Comparison of ENCODE assay signal across 22 mouse cellular contexts in the genomic region with DNA sequence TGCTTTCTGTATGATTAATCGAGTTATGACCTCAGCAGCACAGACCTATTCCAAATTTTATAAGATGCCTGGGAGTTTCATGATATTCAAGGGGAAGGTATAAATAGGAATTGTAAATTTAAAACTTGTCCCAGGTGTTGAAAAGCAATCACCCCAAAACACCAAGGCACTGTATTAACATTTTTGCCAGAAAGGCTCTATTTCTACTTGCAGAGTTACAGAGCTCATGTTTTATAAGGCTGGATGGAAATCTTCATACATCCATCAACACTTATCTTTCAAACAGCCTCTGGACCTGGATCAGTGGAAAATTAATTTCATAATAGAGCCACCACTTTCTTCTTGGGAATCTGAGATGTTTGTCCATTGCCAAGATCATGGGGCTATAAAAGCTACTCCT.
DNase-seq lines count a peak whose midpoint lies in the region; ATAC-seq and TF ChIP-seq lines count a peak whose summit lies in the region.
"Had no signal": no experiment of that assay in that cellular context is flagged by ENCODE, and none has a peak within 500 bp of the region (broad histone marks: within the 10 kb centered on the region; RNA-seq: fewer than 3 reads in every experiment).

No protein-coding gene starts in this region.

- H3K4me3 ChIP-seq in limb, embryonic 13.5 days, result no peak overlapping the region
- H3K4me3 ChIP-seq in limb, embryonic 10.5 days, result no peak overlapping the region
- no peak overlapping the region for H3K4me3 ChIP-seq in midbrain, embryonic 11.5 days (ENCODE audit: low read depth, low read length)
- H3K4me3 ChIP-seq in midbrain, embryonic 10.5 days, result no peak overlapping the region
- H3K4me3 ChIP-seq in limb, embryonic 14.5 days (replicated peaks; ENCODE audit: low read length), result no peak overlapping the region
- H3K4me3 ChIP-seq in limb, embryonic 15.5 days, result no peak overlapping the region
- no peak overlapping the region for H3K4me3 ChIP-seq in stomach, postnatal 0 days (ENCODE audit: low read depth, low read length)

- H3K9ac ChIP-seq in limb, embryonic 13.5 days, result no peak overlapping the region
- no peak overlapping the region for H3K9ac ChIP-seq in midbrain, embryonic 11.5 days (ENCODE audit: low read length)
- H3K9ac ChIP-seq in limb, embryonic 14.5 days (ENCODE audit: low read depth, low read length, severe bottlenecking), result no peak overlapping the region
- H3K9ac ChIP-seq in limb, embryonic 15.5 days, result no peak overlapping the region
- H3K9ac ChIP-seq in stomach, postnatal 0 days (ENCODE audit: low read length), result no peak overlapping the region

- H3K4me1 ChIP-seq in limb, embryonic 13.5 days, result peaks cover 27% of the 10 kb centered on the region
- peaks cover 11% of the 10 kb centered on the region for H3K4me1 ChIP-seq in limb, embryonic 10.5 days
- no peaks in the 10 kb centered on the region for H3K4me1 ChIP-seq in midbrain, embryonic 11.5 days (ENCODE audit: control insufficient read depth, insufficient read depth, low read length)
- H3K4me1 ChIP-seq in midbrain, embryonic 10.5 days, result peaks cover 14% of the 10 kb centered on the region
- H3K4me1 ChIP-seq in limb, embryonic 14.5 days (ENCODE audit: control insufficient read depth, insufficient read depth, low read length), result no peaks in the 10 kb centered on the region
- H3K4me1 ChIP-seq in limb, embryonic 15.5 days, result no peaks in the 10 kb centered on the region; the same call in 1 of the 2 replicates
- H3K4me1 ChIP-seq in stomach, postnatal 0 days (replicated peaks; ENCODE audit: control insufficient read depth, insufficient read depth), result no peaks in the 10 kb centered on the region

- no peak for DNase-seq in limb, embryonic 10.5 days (ENCODE audit: low spot score)
- DNase-seq in midbrain, embryonic 11.5 days (ENCODE audit: low spot score, missing footprints), result peak; percentile 65
- DNase-seq in midbrain, embryonic 10.5 days (ENCODE audit: low spot score), result no peak
- DNase-seq in limb, embryonic 14.5 days (ENCODE audit: low spot score), result peak; percentile 17
- no peak for DNase-seq in stomach, postnatal 0 days (ENCODE audit: low spot score)
- DNase-seq in left cerebral cortex, adult 18-20 months (ENCODE audit: low spot score in 2 of 2), result no peak
- DNase-seq: adrenal gland, adult 2 months; adrenal gland, adult 8-10 months; adrenal gland, postnatal 10 days; adrenal gland, postnatal 14 days; adrenal gland, postnatal 25 days; adrenal gland, postnatal 36 days; B cell, adult 2 months; cerebellum, adult 11 months; cerebellum, adult 11-12 months had no signal

- 51% methylated on average over 1 of the region's 1 CpGs for WGBS in limb, embryonic 13.5 days
- WGBS in limb, embryonic 10.5 days, result 90% methylated on average over 1 of the region's 1 CpGs
- 83% methylated on average over 1 of the region's 1 CpGs for WGBS in midbrain, embryonic 11.5 days
- WGBS in midbrain, embryonic 10.5 days, result 91% methylated on average over 1 of the region's 1 CpGs
- WGBS in limb, embryonic 14.5 days, result 40% methylated on average over 1 of the region's 1 CpGs
- 48% methylated on average over 1 of the region's 1 CpGs for WGBS in limb, embryonic 15.5 days
- 73% methylated on average over 1 of the region's 1 CpGs for WGBS in stomach, postnatal 0 days

- H3K27me3 ChIP-seq in limb, embryonic 13.5 days, result no peaks in the 10 kb centered on the region
- H3K27me3 ChIP-seq in limb, embryonic 10.5 days (ENCODE audit: low read depth, poor library complexity, severe bottlenecking), result no peaks in the 10 kb centered on the region
- H3K27me3 ChIP-seq in midbrain, embryonic 11.5 days (ENCODE audit: control insufficient read depth, insufficient read depth, low read length), result no peaks in the 10 kb centered on the region
- no peaks in the 10 kb centered on the region for H3K27me3 ChIP-seq in midbrain, embryonic 10.5 days (ENCODE audit: low read depth, poor library complexity, severe bottlenecking)
- H3K27me3 ChIP-seq in limb, embryonic 14.5 days (ENCODE audit: control insufficient read depth, insufficient read depth, low read length), result no peaks in the 10 kb centered on the region
- no peaks in the 10 kb centered on the region for H3K27me3 ChIP-seq in limb, embryonic 15.5 days
- no peaks in the 10 kb centered on the region for H3K27me3 ChIP-seq in stomach, postnatal 0 days (ENCODE audit: control insufficient read depth, insufficient read depth, low read length)
- H3K27me3 ChIP-seq: CH12.LX, Patski had no signal

- no peaks in the 10 kb centered on the region for H3K9me3 ChIP-seq in limb, embryonic 13.5 days
- no peaks in the 10 kb centered on the region for H3K9me3 ChIP-seq in limb, embryonic 10.5 days (replicated peaks)
- H3K9me3 ChIP-seq in midbrain, embryonic 11.5 days (ENCODE audit: control insufficient read depth, low read length), result no peaks in the 10 kb centered on the region
- H3K9me3 ChIP-seq in midbrain, embryonic 10.5 days (replicated peaks), result no peaks in the 10 kb centered on the region
- no peaks in the 10 kb centered on the region for H3K9me3 ChIP-seq in limb, embryonic 14.5 days (ENCODE audit: control insufficient read depth, low read length)
- H3K9me3 ChIP-seq in limb, embryonic 15.5 days, result no peaks in the 10 kb centered on the region
- H3K9me3 ChIP-seq in stomach, postnatal 0 days (ENCODE audit: control insufficient read depth, low read length), result no peaks in the 10 kb centered on the region
- H3K9me3 ChIP-seq: G1E had no signal

- peak; percentile 59; the same call in 1 of the 2 replicates for ATAC-seq in limb, embryonic 13.5 days (ENCODE audit: low FRiP score, low read depth)
- ATAC-seq in midbrain, embryonic 11.5 days (ENCODE audit: low FRiP score), result no peak
- ATAC-seq in limb, embryonic 14.5 days (ENCODE audit: low FRiP score, low read depth), result peak; percentile 60
- ATAC-seq in limb, embryonic 15.5 days (ENCODE audit: insufficient number of reproducible peaks, low FRiP score, low TSS enrichment, low read depth), result 0 out of 2 replicates have a peak, but pooled peaks have one; percentile 35
- ATAC-seq in stomach, postnatal 0 days (ENCODE audit: low FRiP score, low TSS enrichment), result no peak
- ATAC-seq: activated CD4-positive, CD25-positive, alpha-beta regulatory T cell, adult 4 months; CD4-positive, CD25-positive, alpha-beta regulatory T cell, adult 4 months; Patski had no signal

- no peaks in the 10 kb centered on the region for H3K36me3 ChIP-seq in limb, embryonic 13.5 days
- H3K36me3 ChIP-seq in limb, embryonic 10.5 days, result no peaks in the 10 kb centered on the region
- no peaks in the 10 kb centered on the region for H3K36me3 ChIP-seq in midbrain, embryonic 11.5 days (ENCODE audit: control insufficient read depth, insufficient read depth, low read length)
- no peaks in the 10 kb centered on the region for H3K36me3 ChIP-seq in midbrain, embryonic 10.5 days
- no peaks in the 10 kb centered on the region for H3K36me3 ChIP-seq in limb, embryonic 14.5 days (ENCODE audit: control insufficient read depth, insufficient read depth, low read length)
- no peaks in the 10 kb centered on the region for H3K36me3 ChIP-seq in limb, embryonic 15.5 days
- H3K36me3 ChIP-seq in stomach, postnatal 0 days (ENCODE audit: control insufficient read depth, insufficient read depth, low read length), result no peaks in the 10 kb centered on the region
- H3K36me3 ChIP-seq: G1E had no signal

- TF ChIP-seq EP300 in stomach, postnatal 0 days (optimal IDR thresholded peaks at IDR 0.05), result no peak

- TF ChIP-seq CTCF in stomach, postnatal 0 days (IDR thresholded peaks at IDR 0.05; ENCODE audit: low read depth), result no peak

- H3K4me2 ChIP-seq in limb, embryonic 13.5 days (replicated peaks), result no peak overlapping the region
- H3K4me2 ChIP-seq in midbrain, embryonic 11.5 days, result no peak overlapping the region
- no peak overlapping the region for H3K4me2 ChIP-seq in limb, embryonic 14.5 days (replicated peaks; ENCODE audit: low read depth, low read length, severe bottlenecking)
- H3K4me2 ChIP-seq in limb, embryonic 15.5 days, result no peak overlapping the region
- no peak overlapping the region for H3K4me2 ChIP-seq in stomach, postnatal 0 days (replicated peaks; ENCODE audit: low read depth)

- TF ChIP-seq POLR2A in limb, embryonic 14.5 days (IDR thresholded peaks at IDR 0.05; ENCODE audit: borderline replicate concordance, extremely low read depth, insufficient read depth, insufficient read length), result no peak

- 0 out of 2 replicates have a peak overlapping the region, but pooled peaks have one; percentile 15 for H3K27ac ChIP-seq in limb, embryonic 13.5 days
- no peak overlapping the region for H3K27ac ChIP-seq in limb, embryonic 10.5 days
- H3K27ac ChIP-seq in midbrain, embryonic 11.5 days (ENCODE audit: low read depth, low read length), result no peak overlapping the region
- H3K27ac ChIP-seq in midbrain, embryonic 10.5 days (replicated peaks), result no peak overlapping the region
- no peak overlapping the region for H3K27ac ChIP-seq in limb, embryonic 14.5 days (replicated peaks; ENCODE audit: low read depth, low read length)
- H3K27ac ChIP-seq in limb, embryonic 15.5 days, result no peak overlapping the region
- no peak overlapping the region for H3K27ac ChIP-seq in stomach, postnatal 0 days (replicated peaks)

Comparison
In these comparisons a context has a peak if more than half of its experiments do, and no peak if none do; other contexts are left out.
1. DNase-seq: peak in midbrain, embryonic 11.5 days (single experiment) and limb, embryonic 14.5 days (single experiment); none in limb, embryonic 10.5 days (single experiment), midbrain, embryonic 10.5 days (single experiment), stomach, postnatal 0 days (single experiment) and left cerebral cortex, adult 18-20 months (0 of 2).
2. ATAC-seq: peak in limb, embryonic 13.5 days (single experiment), limb, embryonic 14.5 days (single experiment) and limb, embryonic 15.5 days (single experiment); none in midbrain, embryonic 11.5 days (single experiment) and stomach, postnatal 0 days (single experiment).